Mouse (Mus musculus): Measurements from ENCODE around the gene Higd2a. TPM values are rescaled to one million over a fixed set of nuclear protein-coding genes. Genes with fewer than 3 reads are reported as not detected.

The Higd2a gene
- polyA plus RNA-seq, 1 experiment from 2014 or later, result 272 TPM

DNA sequence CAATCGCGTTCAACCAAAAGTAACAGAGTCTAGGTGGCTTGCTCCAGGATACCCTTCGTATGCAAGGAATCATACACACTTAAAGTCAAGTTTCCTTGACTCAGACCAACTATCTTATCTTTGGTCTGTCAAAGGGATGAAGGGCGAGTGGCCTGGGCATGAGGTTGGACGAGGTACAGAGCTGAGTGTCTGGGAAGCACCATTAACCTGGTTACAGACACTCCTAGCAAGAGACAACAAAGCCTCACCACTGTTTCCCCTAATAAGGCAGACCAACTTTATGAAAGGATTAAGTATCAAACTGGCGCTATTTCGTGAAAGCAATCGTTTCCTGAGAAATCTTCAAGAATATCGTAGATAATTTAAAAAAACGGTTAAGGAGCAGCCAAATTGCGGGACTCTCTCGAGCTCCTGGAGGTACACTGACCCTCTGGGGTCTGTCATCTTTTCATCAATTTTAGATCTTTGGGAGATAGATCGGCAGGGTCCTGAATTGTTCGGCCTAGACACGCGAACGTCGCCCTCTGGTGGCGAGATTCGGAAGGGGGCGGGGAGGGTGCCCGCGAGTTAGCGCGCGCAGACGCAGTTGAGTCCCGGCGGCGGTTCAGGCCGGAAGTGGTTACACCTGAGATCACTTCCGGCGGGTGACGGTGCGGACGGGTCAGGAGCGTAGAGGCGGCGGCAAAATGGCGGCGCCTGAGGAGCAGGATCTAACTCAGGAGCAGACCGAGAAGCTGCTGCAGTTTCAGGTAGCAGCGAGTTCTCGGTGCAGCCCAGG, 31.3 kb downstream of the Higd2a start, which contains the start of gene Faf2:
TSS of gene Faf2 (plus strand) at position 630 of the 778 bp plus-strand sequence.
- WGBS, result 8% methylated on average over 44 of the region's 44 CpGs
- H3K9ac ChIP-seq (ENCODE audit: low read length), result peak within 1 kb of the TSS; percentile 99

DNA sequence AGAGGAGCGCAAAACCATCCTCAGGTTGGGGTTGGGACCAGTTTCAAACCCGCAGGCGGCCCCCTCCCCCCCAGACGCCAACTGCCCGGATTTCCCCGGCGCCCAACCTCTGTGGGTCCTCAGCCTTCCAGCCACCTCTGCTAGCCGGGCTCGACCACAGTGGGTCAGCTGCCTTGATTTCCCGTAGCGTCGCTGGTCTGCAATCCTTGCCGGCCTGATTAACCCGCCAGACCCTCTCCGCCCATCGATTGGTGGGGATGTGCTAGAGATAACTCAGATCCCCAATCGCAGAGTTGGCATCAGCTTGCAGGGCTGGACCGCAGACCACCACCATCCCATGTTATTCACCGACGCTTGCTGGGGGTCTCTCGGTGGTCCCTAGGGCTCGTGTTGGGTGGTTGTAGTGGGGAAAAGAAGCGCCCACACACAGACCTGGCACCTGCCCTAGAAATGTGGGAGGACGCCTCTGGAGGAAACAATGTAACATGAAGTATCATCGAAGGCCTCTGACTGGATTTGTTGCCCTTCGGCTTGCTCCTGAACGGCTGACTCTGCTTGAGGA, 32.0 kb downstream of the Higd2a start:
- ATAC-seq (replicated peaks; ENCODE audit: extremely low read depth, insufficient read depth, low FRiP score), result peak; percentile 53; the same call in 1 of the 2 replicates

More for the DNA sequence above, 31.3 kb downstream of the Higd2a start, which contains the start of gene Faf2:
- Histone ChIP-seq H3K4me1 (ENCODE audit: control insufficient read depth, insufficient read depth, low read length) (peaks cover 17% of the 10 kb centered on the region), H3K4me3 (ENCODE audit: low read length) (peak within 1 kb of the TSS; percentile 76), H3K27me3 (ENCODE audit: control insufficient read depth, insufficient read depth, low read length) (no peaks in the 10 kb centered on the region), H3K36me3 (ENCODE audit: control insufficient read depth, insufficient read depth) (no peaks in the 10 kb centered on the region), H3K27ac (ENCODE audit: low read length) (peak within 1 kb of the TSS; percentile 89), H3K4me2 (ENCODE audit: low read depth, low read length) (peak within 1 kb of the TSS; percentile 90), H3K9me3 (replicated peaks; ENCODE audit: control insufficient read depth, low read length) (no peaks in the 10 kb centered on the region)
- ATAC-seq (replicated peaks; ENCODE audit: extremely low read depth, insufficient read depth, low FRiP score), result peak; percentile 99

GRCm38 (mm10) chr13:54629128-54629527, 39.1 kb downstream of the Higd2a start:
- H3K9me3 ChIP-seq (replicated peaks; ENCODE audit: control insufficient read depth, low read length), result no peaks in the 10 kb centered on the region
- no peak for ATAC-seq (replicated peaks; ENCODE audit: extremely low read depth, insufficient read depth, low FRiP score)
- H3K27ac ChIP-seq (ENCODE audit: low read length), result no peak overlapping the region
- H3K4me1 ChIP-seq (ENCODE audit: control insufficient read depth, insufficient read depth, low read length), result 0 out of 2 replicates have a peak, but pooled peaks cover 2% of the 10 kb centered on the region
- H3K27me3 ChIP-seq (ENCODE audit: control insufficient read depth, insufficient read depth, low read length), result no peaks in the 10 kb centered on the region
- no peak overlapping the region for H3K9ac ChIP-seq (ENCODE audit: low read length)
- no peaks in the 10 kb centered on the region for H3K36me3 ChIP-seq (ENCODE audit: control insufficient read depth, insufficient read depth)
- no peak overlapping the region for H3K4me3 ChIP-seq (ENCODE audit: low read length)
- 66% methylated on average over 4 of the region's 4 CpGs for WGBS
- no peak overlapping the region for H3K4me2 ChIP-seq (ENCODE audit: low read depth, low read length)

More for the DNA sequence above, 32.0 kb downstream of the Higd2a start:
- Histone ChIP-seq H3K27ac (ENCODE audit: low read length) (peak overlapping the region; percentile 89), H3K27me3 (ENCODE audit: control insufficient read depth, insufficient read depth, low read length) (no peaks in the 10 kb centered on the region), H3K4me2 (ENCODE audit: low read depth, low read length) (peak overlapping the region; percentile 90), H3K36me3 (ENCODE audit: control insufficient read depth, insufficient read depth) (no peaks in the 10 kb centered on the region), H3K4me3 (ENCODE audit: low read length) (peak overlapping the region; percentile 76), H3K9ac (ENCODE audit: low read length) (peak overlapping the region; percentile 99), H3K4me1 (ENCODE audit: control insufficient read depth, insufficient read depth, low read length) (peaks cover 17% of the 10 kb centered on the region), H3K9me3 (replicated peaks; ENCODE audit: control insufficient read depth, low read length) (no peaks in the 10 kb centered on the region)
- WGBS, result under 1% methylated on average over 27 of the region's 27 CpGs

DNA sequence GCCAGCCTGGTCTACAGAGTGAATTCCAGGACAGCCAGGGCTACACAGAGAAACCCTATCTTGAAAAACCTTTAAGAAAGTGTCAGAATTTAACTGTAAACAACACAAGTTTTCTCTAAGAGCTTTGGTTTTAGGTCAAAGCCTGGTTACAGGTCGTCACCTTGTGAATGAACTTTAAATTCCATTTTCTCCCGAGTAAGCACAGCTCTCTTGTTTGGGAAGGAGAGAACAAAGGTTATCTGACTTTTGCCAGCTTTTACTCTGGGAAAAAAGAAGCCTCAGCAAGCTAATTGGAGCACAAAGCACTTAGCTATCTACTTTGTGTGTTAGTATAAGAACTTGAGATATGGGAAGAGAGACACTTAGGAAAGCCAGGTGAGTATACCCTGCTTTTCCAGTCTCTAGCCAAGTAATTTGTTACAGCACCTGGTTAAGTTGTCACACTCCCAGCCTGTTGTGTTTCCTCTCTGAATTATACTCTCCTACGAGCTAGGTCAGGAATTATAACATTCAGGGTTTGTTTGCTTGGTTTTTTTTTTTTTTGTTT, 42.8 kb downstream of the Higd2a start:
- no peak for ATAC-seq (replicated peaks; ENCODE audit: extremely low read depth, insufficient read depth, low FRiP score)
- no peak overlapping the region for H3K4me3 ChIP-seq (ENCODE audit: low read length)
- 40% methylated on average over 3 of the region's 3 CpGs for WGBS

DNA sequence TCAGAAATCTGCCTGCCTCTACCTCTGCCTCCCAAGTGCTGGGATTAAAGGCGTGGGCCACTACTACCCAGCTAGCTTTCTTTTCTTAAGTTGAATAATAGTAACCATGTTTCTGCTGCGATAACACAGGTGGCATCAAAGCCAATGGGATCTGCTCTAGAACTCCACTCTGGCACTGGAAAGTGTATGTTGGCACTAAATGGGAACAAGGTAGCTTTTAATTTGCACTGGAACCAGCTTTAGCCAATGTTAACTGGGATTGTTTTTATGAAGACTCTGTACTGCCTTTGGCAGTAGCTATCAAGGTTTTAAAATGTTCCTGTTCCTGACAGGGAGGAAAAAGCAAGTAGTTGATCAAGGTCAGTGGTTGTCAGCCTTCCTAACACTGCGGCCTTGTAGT, 45.0 kb downstream of the Higd2a start:
- no peaks in the 10 kb centered on the region for H3K4me1 ChIP-seq (ENCODE audit: control insufficient read depth, insufficient read depth, low read length)
- 95% methylated on average over 3 of the region's 3 CpGs for WGBS
- no peaks in the 10 kb centered on the region for H3K9me3 ChIP-seq (replicated peaks; ENCODE audit: control insufficient read depth, low read length)

More for the DNA sequence above, 42.8 kb downstream of the Higd2a start:
- H3K4me2 ChIP-seq (ENCODE audit: low read depth, low read length), result no peak overlapping the region
- H3K27ac ChIP-seq (ENCODE audit: low read length), result no peak overlapping the region
- H3K9ac ChIP-seq (ENCODE audit: low read length), result no peak overlapping the region
- no peaks in the 10 kb centered on the region for H3K9me3 ChIP-seq (replicated peaks; ENCODE audit: control insufficient read depth, low read length)
- H3K4me1 ChIP-seq (ENCODE audit: control insufficient read depth, insufficient read depth, low read length), result no peaks in the 10 kb centered on the region
- H3K27me3 ChIP-seq (ENCODE audit: control insufficient read depth, insufficient read depth, low read length), result no peaks in the 10 kb centered on the region
- H3K36me3 ChIP-seq (ENCODE audit: control insufficient read depth, insufficient read depth), result peaks cover 2% of the 10 kb centered on the region; the same call in 1 of the 2 replicates

More for the DNA sequence above, 45.0 kb downstream of the Higd2a start:
- Histone ChIP-seq H3K27ac (ENCODE audit: low read length) (no peak overlapping the region), H3K4me3 (ENCODE audit: low read length) (no peak overlapping the region), H3K36me3 (ENCODE audit: control insufficient read depth, insufficient read depth) (peaks cover 11% of the 10 kb centered on the region), H3K4me2 (ENCODE audit: low read depth, low read length) (no peak overlapping the region), H3K27me3 (ENCODE audit: control insufficient read depth, insufficient read depth, low read length) (no peaks in the 10 kb centered on the region), H3K9ac (ENCODE audit: low read length) (no peak overlapping the region)
- ATAC-seq (replicated peaks; ENCODE audit: extremely low read depth, insufficient read depth, low FRiP score), result no peak

Small RNA genes lying within 50 kb of the gene (microRNA-seq; reads per million reads assigned to microRNA genes)
- gene Gm24195, result not detected

Other genes with a start within 250 kb of the Higd2a start
- 2.8 TPM in 2 replicates for gene Cplx2, start 218.9 kb upstream of the Higd2a start, polyA plus RNA-seq (2015; fragmentation: Nextera tagmentation; extraction: Ambion mirVana)
- gene Thoc3, start 121.4 kb upstream of the Higd2a start, polyA plus RNA-seq (2015; fragmentation: Nextera tagmentation; extraction: Ambion mirVana), result 71.0 and 85.4 TPM in 2 replicates
- 4.4 and 5.1 TPM in 2 replicates for gene Simc1, start 86.4 kb upstream of the Higd2a start, polyA plus RNA-seq (2015; fragmentation: Nextera tagmentation; extraction: Ambion mirVana)
- 136 and 137 TPM in 2 replicates for gene 4833439L19Rik, start 24.8 kb upstream of the Higd2a start, polyA plus RNA-seq (2015; fragmentation: Nextera tagmentation; extraction: Ambion mirVana)
- gene Arl10, start 15.2 kb upstream of the Higd2a start, polyA plus RNA-seq (2015; fragmentation: Nextera tagmentation; extraction: Ambion mirVana), result 15.9 and 19.4 TPM in 2 replicates
- gene Nop16, start 117 bp upstream of the Higd2a start, polyA plus RNA-seq (2015; fragmentation: Nextera tagmentation; extraction: Ambion mirVana), result 55.0 and 56.7 TPM in 2 replicates
- 54.8 and 58.9 TPM in 2 replicates for gene Cltb, start 21.1 kb downstream of the Higd2a start, polyA plus RNA-seq (2015; fragmentation: Nextera tagmentation; extraction: Ambion mirVana)
- gene Faf2, start 31.6 kb downstream of the Higd2a start, polyA plus RNA-seq (2015; fragmentation: Nextera tagmentation; extraction: Ambion mirVana), result 39.8 and 42.7 TPM in 2 replicates
- gene Rnf44, start 103.7 kb downstream of the Higd2a start, polyA plus RNA-seq (2015; fragmentation: Nextera tagmentation; extraction: Ambion mirVana), result 42.7 and 46.5 TPM in 2 replicates
- 0.04 and 0.89 TPM in 2 replicates for gene Cdhr2, start 111.3 kb downstream of the Higd2a start, polyA plus RNA-seq (2015; fragmentation: Nextera tagmentation; extraction: Ambion mirVana)
- 0.04 TPM in 1 of 2 replicates, not detected in the other for gene Gprin1, start 159.7 kb downstream of the Higd2a start, polyA plus RNA-seq (2015; fragmentation: Nextera tagmentation; extraction: Ambion mirVana)
- not detected in 2 replicates for gene Sncb, start 176.4 kb downstream of the Higd2a start, polyA plus RNA-seq (2015; fragmentation: Nextera tagmentation; extraction: Ambion mirVana)
- gene Eif4e1b, start 193.8 kb downstream of the Higd2a start, polyA plus RNA-seq (2015; fragmentation: Nextera tagmentation; extraction: Ambion mirVana), result not detected in 2 replicates
- gene Tspan17, start 199.2 kb downstream of the Higd2a start, polyA plus RNA-seq (2015; fragmentation: Nextera tagmentation; extraction: Ambion mirVana), result 5.2 and 5.7 TPM in 2 replicates